Mouse (Mus musculus): ENCODE results near the gene Ralgapa2.
"Not testable (repeated sequence)": the region's sequence is repeated elsewhere in the genome, so short reads cannot be mapped to it uniquely, and the experiment has no call there.

Ralgapa2 gene

GRCm38 (mm10) chr2:146498298-146498697 lies 13.8 kb downstream of the Ralgapa2 start:
- no peak for DNase-seq (ENCODE audit: low read depth, low spot score)

- peak; percentile 34 for DNase-seq (ENCODE audit: low read depth, low spot score)
Observed at GRCm38 (mm10) chr2:146496995-146497394, 15.1 kb downstream of the Ralgapa2 start.

GRCm38 (mm10) chr2:146495781-146496180 lies 16.4 kb downstream of the Ralgapa2 start:
- DNase-seq (ENCODE audit: low read depth, low spot score) = no peak

- DNase-seq (ENCODE audit: low read depth, low spot score) = no peak
Observed at GRCm38 (mm10) chr2:146493354-146493946, 18.7 kb downstream of the Ralgapa2 start.

GRCm38 (mm10) chr2:146491830-146492610 lies 20.1 kb downstream of the Ralgapa2 start:
- no peak for DNase-seq (ENCODE audit: low read depth, low spot score)

- DNase-seq (ENCODE audit: low read depth, low spot score) = no peak
Observed at GRCm38 (mm10) chr2:146490926-146491325, 21.2 kb downstream of the Ralgapa2 start.

- no peak for DNase-seq (ENCODE audit: low read depth, low spot score)
Observed at GRCm38 (mm10) chr2:146488291-146488690, 23.9 kb downstream of the Ralgapa2 start.

GRCm38 (mm10) chr2:146482859-146483258 lies 29.3 kb downstream of the Ralgapa2 start:
- DNase-seq (ENCODE audit: low read depth, low spot score) = no peak

GRCm38 (mm10) chr2:146477491-146477890 lies 34.7 kb downstream of the Ralgapa2 start:
- no peak for DNase-seq (ENCODE audit: low read depth, low spot score)

GRCm38 (mm10) chr2:146476428-146476972 lies 35.6 kb downstream of the Ralgapa2 start:
- no peak for DNase-seq (ENCODE audit: low read depth, low spot score)

GRCm38 (mm10) chr2:146476001-146476400 lies 36.1 kb downstream of the Ralgapa2 start:
- no peak for DNase-seq (ENCODE audit: low read depth, low spot score)

GRCm38 (mm10) chr2:146470947-146471346 lies 41.2 kb downstream of the Ralgapa2 start:
- no peak for DNase-seq (ENCODE audit: low read depth, low spot score)

GRCm38 (mm10) chr2:146469707-146470420 lies 42.3 kb downstream of the Ralgapa2 start:
- DNase-seq (ENCODE audit: low read depth, low spot score) = no peak

GRCm38 (mm10) chr2:146468898-146469297 lies 43.2 kb downstream of the Ralgapa2 start:
- no peak for DNase-seq (ENCODE audit: low read depth, low spot score)

GRCm38 (mm10) chr2:146468016-146468415 lies 44.1 kb downstream of the Ralgapa2 start:
- no peak for DNase-seq (ENCODE audit: low read depth, low spot score)

- not testable (repeated sequence) for DNase-seq (ENCODE audit: low read depth, low spot score)
Observed at GRCm38 (mm10) chr2:146466811-146467210, 45.3 kb downstream of the Ralgapa2 start.

GRCm38 (mm10) chr2:146457494-146457893 lies 54.6 kb downstream of the Ralgapa2 start:
- DNase-seq (ENCODE audit: low read depth, low spot score) = no peak

GRCm38 (mm10) chr2:146456612-146457011 lies 55.5 kb downstream of the Ralgapa2 start:
- no peak for DNase-seq (ENCODE audit: low read depth, low spot score)

GRCm38 (mm10) chr2:146456062-146456461 lies 56.1 kb downstream of the Ralgapa2 start:
- DNase-seq (ENCODE audit: low read depth, low spot score) = no peak

- no peak for DNase-seq (ENCODE audit: low read depth, low spot score)
Observed at GRCm38 (mm10) chr2:146444009-146444408, 68.1 kb downstream of the Ralgapa2 start.

- no peak for DNase-seq (ENCODE audit: low read depth, low spot score)
Observed at GRCm38 (mm10) chr2:146443291-146443875, 68.8 kb downstream of the Ralgapa2 start.

- no peak for DNase-seq (ENCODE audit: low read depth, low spot score)
Observed at GRCm38 (mm10) chr2:146441711-146442110, 70.4 kb downstream of the Ralgapa2 start.
